Mouse (Mus musculus) midbrain, embryonic 14.5 days (tissue): Measurements from ENCODE around the gene Ly6g6e. TPM values are rescaled to one million over a fixed set of nuclear protein-coding genes. Genes with fewer than 3 reads are reported as not detected.
"Not testable (repeated sequence)": the region's sequence is repeated elsewhere in the genome, so short reads cannot be mapped to it uniquely, and the experiment has no call there.

Experiments
- ATAC-seq: fragments of 200-750 bp; cut with Nextera tagmentation; 2 replicates; pipeline ENCODE4 v1.8.0; 2017; ENCODE audit warnings: moderate number of reproducible peaks, moderate library complexity; ENCODE audit not compliant: low FRiP score, low TSS enrichment
- DNase-seq: peaks from one replicate; pipeline ENCODE4 v3.0.0-alpha.2; 2015
- H3K27ac ChIP-seq: fragments of 300-500 bp; sonication (generic); replicated peaks from 2 replicates; pipeline ENCODE4 v1.5.1; 2014; ENCODE audit warnings: mild to moderate bottlenecking, low read depth, low read length, moderate library complexity
- H3K27me3 ChIP-seq: fragments of 300-500 bp; sonication (generic); 2 replicates; pipeline ENCODE4 v1.6.1; 2014; ENCODE audit warnings: low read length, control low read depth, mixed read lengths; ENCODE audit not compliant: control insufficient read depth, insufficient read depth
- H3K36me3 ChIP-seq: fragments of 300-500 bp; sonication (generic); 2 replicates; pipeline ENCODE4 v1.6.1; 2014; ENCODE audit warnings: low read length, control low read depth; ENCODE audit not compliant: control insufficient read depth, insufficient read depth
- H3K4me1 ChIP-seq: fragments of 300-500 bp; sonication (generic); 2 replicates; pipeline ENCODE4 v1.6.1; 2014; ENCODE audit warnings: mild to moderate bottlenecking, antibody characterized with exemption, low read length, control low read depth; ENCODE audit not compliant: control insufficient read depth, insufficient read depth
- H3K4me2 ChIP-seq: fragments of 300-500 bp; sonication (generic); 2 replicates; pipeline ENCODE4 v1.6.1; 2014; ENCODE audit warnings: mild to moderate bottlenecking, low read length, moderate library complexity
- H3K4me3 ChIP-seq: fragments of 300-500 bp; sonication (generic); replicated peaks from 2 replicates; pipeline ENCODE4 v1.5.1; 2014; ENCODE audit warnings: low read depth, low read length
- H3K9ac ChIP-seq: fragments of 300-500 bp; sonication (generic); replicated peaks from 2 replicates; pipeline ENCODE4 v1.6.1; 2014; ENCODE audit warnings: mild to moderate bottlenecking, low read length, moderate library complexity
- H3K9me3 ChIP-seq: fragments of 300-500 bp; sonication (generic); 2 replicates; pipeline ENCODE4 v1.6.1; 2016; ENCODE audit warnings: low read length, control low read depth, mixed read lengths; ENCODE audit not compliant: control insufficient read depth
- WGBS: fragments of 180-500 bp; shearing (Covaris S2); extraction: QIAGEN DNeasy Blood & Tissue Kit; methylation state at CpG from one replicate; pipeline ENCODE4 v1.1.7; 2014; 5-methylcytosine and 5-hydroxymethylcytosine counted together
- polyA plus RNA-seq: library from polyadenylated mRNA; unstranded; fragments of >200 nt; fragmentation: Nextera tagmentation; extraction: Ambion mirVana; gene quantifications from 2 replicates; pipeline ENCODE4 v1.2.1, GENCODE M21; 2014

The Ly6g6e gene
- polyA plus RNA-seq, 1 experiment from 2014 or later: not detected

- H3K27me3 ChIP-seq: no peaks in the 10 kb centered on the region
- H3K9me3 ChIP-seq: no peaks in the 10 kb centered on the region
- peak overlapping the region; percentile 90 for H3K9ac ChIP-seq
- H3K4me1 ChIP-seq: peaks cover 11% of the 10 kb centered on the region
- peaks cover 48% of the 10 kb centered on the region for H3K36me3 ChIP-seq
- no peak for DNase-seq
- peak overlapping the region; percentile 96 for H3K4me3 ChIP-seq
- peak overlapping the region; percentile 52 for H3K27ac ChIP-seq
- no peak; the same call in 1 of the 2 replicates for ATAC-seq
- peak overlapping the region; percentile 96 for H3K4me2 ChIP-seq
- WGBS: 0% methylated on average over 33 of the region's 33 CpGs
Measured at GRCm38 (mm10) chr17:35120745-35121142, 44.0 kb downstream of the Ly6g6e start.

DNA sequence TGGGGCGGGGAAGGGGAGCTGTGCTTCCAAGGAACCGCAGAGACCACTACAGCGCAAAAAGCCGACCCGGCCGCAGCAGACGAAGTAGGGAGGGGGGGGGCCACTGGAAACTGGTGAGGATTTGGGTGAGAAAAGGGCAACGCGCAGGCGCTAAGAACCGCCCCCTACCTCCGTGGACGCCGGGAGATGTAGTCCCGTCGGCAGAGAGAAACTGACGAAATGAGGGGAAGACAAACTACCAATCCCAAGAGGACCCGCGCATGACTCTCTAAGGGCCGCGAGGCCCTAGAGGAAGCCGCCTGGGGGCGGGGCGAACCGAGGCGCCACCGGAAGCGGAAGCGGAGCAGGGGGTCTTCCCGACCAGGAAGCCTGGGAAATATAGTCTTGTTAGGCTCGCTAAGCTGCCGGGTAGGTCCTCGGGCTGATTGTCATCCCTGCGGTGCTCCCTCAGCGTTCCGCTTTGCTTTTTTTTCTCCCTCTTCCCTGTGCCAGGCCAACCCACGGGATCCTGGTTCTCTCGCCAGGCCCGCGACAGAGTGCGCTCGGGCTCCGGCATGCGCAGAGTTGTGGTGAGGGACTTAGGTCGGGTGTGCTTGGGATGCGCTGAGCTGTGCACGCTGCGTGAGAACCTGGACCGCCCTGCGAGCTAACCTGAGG lies 44.6 kb downstream of the Ly6g6e start, which contains the start of gene Gpank1:
Gene Gpank1 (plus strand): TSS at position 313 of the 657 bp plus-strand sequence.
- DNase-seq: peak; percentile 100
- peak; percentile 93 for ATAC-seq
- peak within 1 kb of the TSS; percentile 96 for H3K4me2 ChIP-seq
- H3K9me3 ChIP-seq: no peaks in the 10 kb centered on the region
- H3K27ac ChIP-seq: peak within 1 kb of the TSS; percentile 90
- peak within 1 kb of the TSS; percentile 90 for H3K9ac ChIP-seq
- 0% methylated on average over 50 of the region's 50 CpGs for WGBS
- H3K36me3 ChIP-seq: peaks cover 43% of the 10 kb centered on the region
- H3K4me1 ChIP-seq: peaks cover 11% of the 10 kb centered on the region
- no peaks in the 10 kb centered on the region for H3K27me3 ChIP-seq
- peak within 1 kb of the TSS; percentile 96 for H3K4me3 ChIP-seq

DNA sequence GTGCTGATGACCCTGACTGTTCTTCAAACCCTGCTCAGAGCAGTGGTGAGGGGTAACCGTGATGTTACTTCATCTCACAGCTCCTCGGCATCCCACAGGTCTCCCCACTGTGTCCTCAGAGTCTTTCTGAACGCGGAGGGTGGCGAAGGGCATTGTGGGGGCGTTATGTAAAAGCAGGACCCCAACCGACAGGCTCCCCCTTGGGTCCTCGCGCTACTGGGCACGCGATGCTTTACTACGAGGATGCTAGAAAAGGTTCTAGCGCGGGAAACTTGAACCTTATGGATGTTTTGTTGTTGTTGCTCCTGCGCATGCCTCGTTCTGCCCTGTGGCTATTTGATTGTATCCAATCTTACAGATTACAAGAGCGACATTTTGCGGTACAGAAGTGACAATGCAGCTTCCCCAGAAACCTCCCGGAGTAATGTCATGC lies 45.2 kb downstream of the Ly6g6e start, which contains the start of gene Csnk2b:
Gene Csnk2b (minus strand): TSS at position 183 of the 433 bp plus-strand sequence.
- Histone ChIP-seq H3K27ac (peak within 1 kb of the TSS; percentile 90), H3K9ac (peak within 1 kb of the TSS; percentile 90), H3K4me1 (peaks cover 16% of the 10 kb centered on the region), H3K4me3 (peak within 1 kb of the TSS; percentile 96), H3K4me2 (peak within 1 kb of the TSS; percentile 96), H3K27me3 (no peaks in the 10 kb centered on the region), H3K36me3 (peaks cover 39% of the 10 kb centered on the region), H3K9me3 (no peaks in the 10 kb centered on the region)
- DNase-seq (peak; percentile 89), ATAC-seq (peak; percentile 46; the same call in 1 of the 2 replicates)
- WGBS: under 1% methylated on average over 19 of the region's 19 CpGs

DNA sequence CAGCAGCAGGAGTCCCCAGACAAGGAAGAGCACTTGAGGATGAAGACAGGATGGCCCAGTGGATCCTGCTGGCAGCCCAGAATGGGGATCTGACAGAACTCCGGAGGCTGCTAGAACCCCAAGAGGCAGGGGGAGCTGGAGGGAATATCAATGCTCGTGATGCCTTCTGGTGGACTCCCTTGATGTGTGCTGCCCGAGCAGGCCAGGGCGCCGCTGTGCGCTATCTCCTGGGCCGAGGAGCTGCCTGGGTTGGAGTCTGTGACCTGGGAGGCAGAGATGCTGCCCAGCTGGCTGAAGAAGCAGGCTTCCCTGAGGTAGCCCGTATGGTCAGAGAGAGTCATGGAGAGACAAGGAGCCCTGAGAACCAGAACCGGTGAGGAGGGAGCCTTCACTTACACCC lies 46.6 kb downstream of the Ly6g6e start:
- not testable (repeated sequence) for H3K4me2 ChIP-seq, ATAC-seq, H3K4me3 ChIP-seq, H3K27me3 ChIP-seq, H3K9ac ChIP-seq, H3K27ac ChIP-seq, H3K9me3 ChIP-seq, DNase-seq
- H3K36me3 ChIP-seq: peaks cover 25% of the 10 kb centered on the region
- 89% methylated on average over 9 of the region's 9 CpGs for WGBS
- H3K4me1 ChIP-seq: peaks cover 19% of the 10 kb centered on the region

DNA sequence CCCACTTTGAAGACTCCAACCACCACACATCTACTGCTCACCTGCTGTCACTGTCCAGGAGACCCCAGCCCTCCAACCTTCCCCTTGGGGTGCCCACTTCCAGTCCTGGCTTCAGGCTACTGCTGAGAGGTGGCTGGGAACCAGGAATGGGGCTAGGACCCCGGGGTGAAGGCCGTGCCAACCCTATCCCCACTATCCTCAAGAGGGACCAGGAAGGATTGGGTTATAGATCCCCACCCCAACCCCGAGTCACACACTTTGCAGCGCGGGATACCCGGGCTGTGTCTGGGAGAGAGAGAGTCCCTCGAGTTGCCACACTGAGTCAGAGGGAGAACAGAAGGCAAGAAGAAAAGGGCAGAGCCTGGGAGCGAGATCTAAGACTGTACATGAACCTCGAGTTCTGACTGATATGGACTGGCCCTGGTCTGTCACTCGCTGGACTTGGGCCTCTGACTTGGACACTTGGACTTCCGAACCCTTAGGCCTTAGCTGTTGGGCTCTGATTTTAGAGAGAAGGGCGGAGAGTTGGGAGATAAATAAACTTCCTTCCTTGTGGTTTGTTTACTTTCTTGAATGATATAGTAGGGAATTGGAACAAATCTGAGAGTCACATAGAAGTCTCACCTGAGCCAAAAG lies 47.7 kb downstream of the Ly6g6e start:
- not testable (repeated sequence) for H3K4me3 ChIP-seq, H3K27me3 ChIP-seq, ATAC-seq, H3K9ac ChIP-seq, H3K4me2 ChIP-seq, DNase-seq, H3K27ac ChIP-seq, H3K9me3 ChIP-seq
- WGBS: 95% methylated on average over 12 of the region's 12 CpGs
- peaks cover 16% of the 10 kb centered on the region; the same call in 1 of the 2 replicates for H3K36me3 ChIP-seq
- H3K4me1 ChIP-seq: peaks cover 19% of the 10 kb centered on the region

DNA sequence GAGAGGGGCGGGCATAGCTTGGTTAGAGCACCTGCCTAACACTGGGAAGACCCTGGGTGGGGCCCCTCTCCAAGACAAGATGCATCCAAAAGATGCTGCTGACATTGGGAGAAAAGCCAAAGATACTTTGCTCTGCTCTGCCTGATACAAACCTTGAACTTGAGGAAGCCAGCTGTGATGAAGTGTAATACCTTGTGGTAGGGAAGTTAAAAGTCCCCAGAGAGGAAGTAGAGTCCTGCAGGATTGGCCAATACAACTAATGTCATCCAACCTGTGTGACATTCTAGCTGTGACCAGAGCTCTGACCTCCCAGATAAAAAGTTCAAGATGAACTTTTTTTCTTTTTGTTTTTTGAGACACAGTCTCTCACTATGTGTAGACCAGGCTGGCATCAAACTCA lies 48.4 kb downstream of the Ly6g6e start:
- H3K9ac ChIP-seq: no peak overlapping the region
- no peak for DNase-seq
- ATAC-seq: no peak
- H3K4me3 ChIP-seq: no peak overlapping the region
- H3K27me3 ChIP-seq: no peaks in the 10 kb centered on the region
- 94% methylated on average over 1 of the region's 1 CpGs for WGBS
- H3K4me2 ChIP-seq: no peak overlapping the region
- H3K4me1 ChIP-seq: peaks cover 18% of the 10 kb centered on the region
- H3K36me3 ChIP-seq: peaks cover 14% of the 10 kb centered on the region
- H3K9me3 ChIP-seq: no peaks in the 10 kb centered on the region
- no peak overlapping the region for H3K27ac ChIP-seq

DNA sequence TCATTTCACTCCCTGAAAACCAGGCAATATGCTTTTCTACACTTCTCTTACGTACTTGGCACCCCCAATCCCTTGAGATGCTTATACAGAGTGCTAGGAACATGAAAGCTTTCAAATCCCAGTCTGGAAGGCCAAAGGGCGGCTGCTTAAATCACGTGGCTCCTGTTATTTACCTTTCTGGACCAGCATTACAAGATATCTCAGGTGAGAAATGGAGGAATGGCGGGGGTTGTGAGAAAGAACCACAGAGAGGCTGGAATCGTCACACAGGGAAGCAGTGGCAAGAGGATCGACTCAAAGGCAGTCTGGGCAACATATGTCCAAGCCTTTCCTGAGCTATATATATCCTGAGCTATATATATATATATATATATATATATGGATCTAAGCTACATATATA lies 48.9 kb downstream of the Ly6g6e start:
- H3K4me2 ChIP-seq: peak overlapping the region; percentile 77
- no peaks in the 10 kb centered on the region for H3K9me3 ChIP-seq
- peak overlapping the region; percentile 74; the same call in 1 of the 2 replicates for H3K27ac ChIP-seq
- 42% methylated on average over 6 of the region's 6 CpGs for WGBS
- H3K9ac ChIP-seq: peak overlapping the region; percentile 78
- no peaks in the 10 kb centered on the region for H3K27me3 ChIP-seq
- H3K4me3 ChIP-seq: peak overlapping the region; percentile 59
- H3K4me1 ChIP-seq: peaks cover 13% of the 10 kb centered on the region; the same call in 1 of the 2 replicates
- DNase-seq (no peak), ATAC-seq (no peak)
- H3K36me3 ChIP-seq: peaks cover 18% of the 10 kb centered on the region

DNA sequence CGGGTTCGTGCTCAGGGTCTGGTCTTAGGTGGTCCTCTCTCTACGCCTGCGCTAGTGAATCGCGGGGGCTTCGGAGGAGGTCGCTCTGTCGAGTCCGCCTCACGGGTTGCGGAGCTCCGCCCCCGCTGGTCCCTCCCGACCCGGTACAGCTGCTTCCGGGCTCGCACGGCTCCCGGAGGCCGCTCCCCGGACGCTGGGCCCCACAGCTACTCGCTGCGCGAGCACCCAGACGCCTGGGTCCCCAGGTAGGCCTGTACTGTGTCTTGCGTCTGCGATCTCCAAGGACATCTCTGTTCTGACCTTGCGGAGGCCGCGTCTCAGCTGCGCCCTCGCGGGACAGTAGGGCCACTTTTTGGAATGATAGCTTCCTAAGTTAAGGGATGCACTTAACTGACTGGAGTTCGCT lies 49.5 kb downstream of the Ly6g6e start, which contains the start of gene D17H6S53E:
Gene D17H6S53E (plus strand): TSS at position 168 of the 406 bp plus-strand sequence.
- WGBS: under 1% methylated on average over 36 of the region's 36 CpGs
- H3K9me3 ChIP-seq: no peaks in the 10 kb centered on the region
- H3K36me3 ChIP-seq: peaks cover 18% of the 10 kb centered on the region
- peaks cover 13% of the 10 kb centered on the region; the same call in 1 of the 2 replicates for H3K4me1 ChIP-seq
- DNase-seq: peak; percentile 83
- peak within 1 kb of the TSS; percentile 74 for H3K27ac ChIP-seq
- H3K4me2 ChIP-seq: peak within 1 kb of the TSS; percentile 77
- no peak; the same call in 1 of the 2 replicates for ATAC-seq
- H3K9ac ChIP-seq: peak within 1 kb of the TSS; percentile 78
- no peaks in the 10 kb centered on the region for H3K27me3 ChIP-seq
- H3K4me3 ChIP-seq: peak within 1 kb of the TSS; percentile 59
